Mouse (Mus musculus) forebrain, embryonic 14.5 days (tissue): ENCODE data around the gene Pou3f4. TPM values are rescaled to one million over a fixed set of nuclear protein-coding genes. Genes with fewer than 3 reads are reported as not detected.

Experiments used
- ATAC-seq: fragments of 200-750 bp; cut with Nextera tagmentation; 2 replicates; pipeline ENCODE4 v1.8.0; 2017; ENCODE audit warnings: mild to moderate bottlenecking, moderate library complexity
- DNase-seq: peaks from one replicate; pipeline ENCODE4 v3.0.0-alpha.2; 2015; ENCODE audit warnings: low spot score
- H3K27ac ChIP-seq: fragments of 300-500 bp; sonication (generic); 2 replicates; pipeline ENCODE4 v1.5.1; 2014; ENCODE audit warnings: low read depth, mild to moderate bottlenecking, control low read depth, low read length, moderate library complexity
- H3K27me3 ChIP-seq: fragments of 300-500 bp; sonication (generic); replicated peaks from 2 replicates; pipeline ENCODE4 v1.6.1; 2014; ENCODE audit warnings: low read length, control low read depth, mixed read lengths; ENCODE audit not compliant: control insufficient read depth, insufficient read depth
- H3K36me3 ChIP-seq: fragments of 300-500 bp; sonication (generic); 2 replicates; pipeline ENCODE4 v1.6.1; 2014; ENCODE audit warnings: low read length, control low read depth; ENCODE audit not compliant: control insufficient read depth, insufficient read depth
- H3K4me1 ChIP-seq: fragments of 300-500 bp; sonication (generic); 2 replicates; pipeline ENCODE4 v1.6.1; 2014; ENCODE audit warnings: antibody characterized with exemption, low read length, control low read depth; ENCODE audit not compliant: control insufficient read depth, insufficient read depth
- H3K4me2 ChIP-seq: fragments of 300-500 bp; sonication (generic); 2 replicates; pipeline ENCODE4 v1.6.1; 2014; ENCODE audit warnings: mild to moderate bottlenecking, control low read depth, low read length
- H3K4me3 ChIP-seq: fragments of 300-500 bp; sonication (generic); 2 replicates; pipeline ENCODE4 v1.5.1; 2014; ENCODE audit warnings: low read depth, low read length, control low read depth
- H3K9ac ChIP-seq: fragments of 300-500 bp; sonication (generic); 2 replicates; pipeline ENCODE4 v1.6.1; 2014; ENCODE audit warnings: mild to moderate bottlenecking, low read length, control low read depth, moderate library complexity
- H3K9me3 ChIP-seq: fragments of 300-500 bp; sonication (generic); replicated peaks from 2 replicates; pipeline ENCODE4 v1.6.1; 2016; ENCODE audit warnings: low read length, control low read depth, mixed read lengths; ENCODE audit not compliant: control insufficient read depth
- WGBS: fragments of 180-500 bp; shearing (Covaris S2); extraction: QIAGEN DNeasy Blood & Tissue Kit; methylation state at CpG from one replicate; pipeline ENCODE4 v1.1.7; 2014; 5-methylcytosine and 5-hydroxymethylcytosine counted together
- polyA plus RNA-seq: library from polyadenylated mRNA; unstranded; fragments of >200 nt; fragmentation: Nextera tagmentation; extraction: Ambion mirVana; gene quantifications from 2 replicates; pipeline ENCODE4 v1.2.1, GENCODE M21; 2014

Gene Pou3f4
- polyA plus RNA-seq, 1 experiment from 2014 or later, result 18.2 TPM

DNA sequence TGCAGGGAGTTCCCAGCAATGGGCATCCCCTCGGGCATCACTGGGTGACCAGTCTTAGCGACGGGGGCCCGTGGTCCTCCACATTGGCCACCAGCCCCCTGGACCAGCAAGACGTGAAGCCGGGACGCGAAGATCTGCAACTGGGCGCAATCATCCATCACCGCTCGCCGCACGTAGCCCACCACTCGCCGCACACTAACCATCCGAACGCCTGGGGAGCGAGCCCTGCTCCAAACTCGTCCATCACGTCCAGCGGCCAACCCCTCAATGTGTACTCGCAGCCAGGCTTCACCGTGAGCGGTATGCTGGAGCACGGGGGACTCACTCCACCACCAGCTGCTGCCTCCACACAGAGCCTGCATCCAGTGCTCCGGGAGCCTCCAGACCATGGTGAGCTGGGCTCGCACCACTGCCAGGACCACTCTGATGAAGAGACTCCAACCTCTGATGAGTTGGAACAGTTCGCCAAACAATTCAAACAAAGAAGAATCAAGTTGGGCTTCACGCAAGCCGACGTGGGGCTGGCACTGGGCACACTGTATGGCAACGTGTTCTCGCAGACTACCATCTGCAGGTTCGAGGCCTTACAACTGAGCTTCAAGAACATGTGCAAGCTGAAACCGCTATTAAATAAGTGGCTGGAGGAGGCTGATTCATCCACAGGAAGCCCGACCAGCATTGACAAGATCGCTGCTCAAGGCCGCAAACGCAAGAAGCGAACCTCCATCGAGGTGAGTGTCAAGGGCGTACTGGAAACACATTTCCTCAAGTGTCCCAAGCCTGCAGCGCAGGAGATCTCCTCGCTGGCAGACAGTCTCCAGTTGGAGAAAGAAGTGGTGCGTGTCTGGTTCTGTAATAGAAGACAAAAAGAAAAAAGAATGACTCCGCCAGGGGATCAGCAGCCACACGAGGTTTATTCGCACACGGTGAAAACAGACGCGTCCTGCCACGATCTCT is 790 bp downstream of the Pou3f4 start:
- 36% methylated on average over 52 of the region's 52 CpGs for WGBS
- Histone ChIP-seq H3K4me1 (no peaks in the 10 kb centered on the region), H3K36me3 (no peaks in the 10 kb centered on the region), H3K27me3 (no peaks in the 10 kb centered on the region), H3K4me3 (peak overlapping the region; percentile 50), H3K27ac (peak overlapping the region; percentile 85), H3K4me2 (peak overlapping the region; percentile 52), H3K9ac (peak overlapping the region; percentile 65), H3K9me3 (no peaks in the 10 kb centered on the region)
- DNase-seq, result peak; percentile 30
- ATAC-seq, result peak; percentile 36

- no peaks in the 10 kb centered on the region for H3K4me1 ChIP-seq
- WGBS, result 49% methylated on average over 18 of the region's 18 CpGs
- DNase-seq (peak; percentile 29), ATAC-seq (no peak)
- H3K9ac ChIP-seq, result peak overlapping the region; percentile 65
- H3K27ac ChIP-seq, result peak overlapping the region; percentile 85
- H3K27me3 ChIP-seq, result no peaks in the 10 kb centered on the region
- no peaks in the 10 kb centered on the region for H3K9me3 ChIP-seq
- peak overlapping the region; percentile 50 for H3K4me3 ChIP-seq
- no peaks in the 10 kb centered on the region for H3K36me3 ChIP-seq
- peak overlapping the region; percentile 52 for H3K4me2 ChIP-seq
These were observed 1.5 kb downstream of the Pou3f4 start for GRCm38 (mm10) chrX:110815549-110815930.

- Histone ChIP-seq H3K4me1 (no peaks in the 10 kb centered on the region), H3K4me2 (peak overlapping the region; percentile 52), H3K9me3 (no peaks in the 10 kb centered on the region), H3K27ac (peak overlapping the region; percentile 44; the same call in 1 of the 2 replicates), H3K9ac (peak overlapping the region; percentile 65), H3K27me3 (no peaks in the 10 kb centered on the region), H3K36me3 (no peaks in the 10 kb centered on the region), H3K4me3 (peak overlapping the region; percentile 50)
- DNase-seq, result peak; percentile 34
- no peak for ATAC-seq
- 19% methylated on average over 16 of the region's 16 CpGs for WGBS
These were observed 2.5 kb downstream of the Pou3f4 start for GRCm38 (mm10) chrX:110816609-110817008.

- DNase-seq, result no peak
- H3K4me2 ChIP-seq, result peak overlapping the region; percentile 52
- WGBS, result 27% methylated on average over 10 of the region's 10 CpGs
- H3K27me3 ChIP-seq, result no peaks in the 10 kb centered on the region
- no peaks in the 10 kb centered on the region for H3K9me3 ChIP-seq
- peak overlapping the region; percentile 65 for H3K9ac ChIP-seq
- H3K4me3 ChIP-seq, result peak overlapping the region; percentile 50
- ATAC-seq, result no peak
- no peak overlapping the region for H3K27ac ChIP-seq
- no peaks in the 10 kb centered on the region for H3K36me3 ChIP-seq
- no peaks in the 10 kb centered on the region for H3K4me1 ChIP-seq
These were observed 3.1 kb downstream of the Pou3f4 start for GRCm38 (mm10) chrX:110817211-110817610.

DNA sequence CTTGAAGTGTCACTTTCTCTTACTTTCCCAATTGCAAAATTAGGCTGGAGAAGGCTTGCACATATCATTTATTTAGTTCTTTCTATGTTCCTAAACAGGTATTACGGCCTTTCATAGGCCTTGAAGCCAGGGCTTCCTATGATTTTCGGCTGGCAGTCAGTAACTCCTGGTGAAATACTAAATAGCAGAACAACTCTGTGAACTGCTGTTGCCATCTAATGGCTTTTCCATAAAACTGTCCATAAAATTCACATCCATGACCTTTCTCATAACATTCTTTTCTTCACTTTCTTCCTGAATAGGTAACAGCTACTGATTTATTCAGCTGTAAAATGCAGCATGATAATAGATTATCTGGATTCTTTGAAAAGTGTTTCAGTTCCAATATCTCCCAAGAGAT is 23.4 kb downstream of the Pou3f4 start:
- Histone ChIP-seq H3K9me3 (no peaks in the 10 kb centered on the region), H3K4me2 (no peak overlapping the region), H3K36me3 (no peaks in the 10 kb centered on the region), H3K27ac (no peak overlapping the region), H3K9ac (no peak overlapping the region), H3K4me3 (no peak overlapping the region), H3K27me3 (no peaks in the 10 kb centered on the region), H3K4me1 (no peaks in the 10 kb centered on the region)
- DNase-seq (no peak), ATAC-seq (no peak)
- WGBS, result 73% methylated on average over 2 of the region's 2 CpGs

- H3K4me3 ChIP-seq, result no peak overlapping the region
- no peaks in the 10 kb centered on the region for H3K4me1 ChIP-seq
- H3K4me2 ChIP-seq, result no peak overlapping the region
- no peak overlapping the region for H3K27ac ChIP-seq
- H3K9me3 ChIP-seq, result no peaks in the 10 kb centered on the region
- WGBS, result 35% methylated on average over 2 of the region's 2 CpGs
- DNase-seq, result peak; percentile 73
- no peak overlapping the region for H3K9ac ChIP-seq
- no peaks in the 10 kb centered on the region for H3K27me3 ChIP-seq
- peak; percentile 87 for ATAC-seq
- no peaks in the 10 kb centered on the region for H3K36me3 ChIP-seq
These were observed 37.2 kb downstream of the Pou3f4 start for GRCm38 (mm10) chrX:110851300-110851699.
